Mouse (Mus musculus) forelimb bud, embryonic 11.5 days (tissue): Measurements from ENCODE around the gene Rbfox1.

ENCODE experiments used
- DNase-seq: peaks from one replicate; pipeline ENCODE4 v3.0.0-alpha.2; 2012; ENCODE audit warnings: low read depth, low spot score

Rbfox1 gene

GRCm38 (mm10) chr16:6648753-6649152, 763.6 kb downstream of the Rbfox1 start:
- no peak for DNase-seq

GRCm38 (mm10) chr16:6658594-6658993, 773.4 kb downstream of the Rbfox1 start:
- DNase-seq: no peak

GRCm38 (mm10) chr16:6686076-6686757, 801.1 kb downstream of the Rbfox1 start:
- peak; percentile 37 for DNase-seq

- no peak for DNase-seq
Measured at GRCm38 (mm10) chr16:6704847-6705246, 819.7 kb downstream of the Rbfox1 start.

- no peak for DNase-seq
Measured at GRCm38 (mm10) chr16:6712341-6712740, 827.2 kb downstream of the Rbfox1 start.

GRCm38 (mm10) chr16:6715245-6715644, 830.1 kb downstream of the Rbfox1 start:
- DNase-seq: no peak

- no peak for DNase-seq
Measured at GRCm38 (mm10) chr16:6716214-6716911, 831.2 kb downstream of the Rbfox1 start.

- DNase-seq: no peak
Measured at GRCm38 (mm10) chr16:6719027-6719426, 833.9 kb downstream of the Rbfox1 start.

- DNase-seq: no peak
Measured at GRCm38 (mm10) chr16:6732646-6733045, 847.5 kb downstream of the Rbfox1 start.

GRCm38 (mm10) chr16:6733427-6733826, 848.3 kb downstream of the Rbfox1 start:
- no peak for DNase-seq

GRCm38 (mm10) chr16:6736566-6736965, 851.4 kb downstream of the Rbfox1 start:
- no peak for DNase-seq

- DNase-seq: no peak
Measured at GRCm38 (mm10) chr16:6736998-6737397, 851.8 kb downstream of the Rbfox1 start.

GRCm38 (mm10) chr16:6746116-6746515, 861.0 kb downstream of the Rbfox1 start:
- no peak for DNase-seq

GRCm38 (mm10) chr16:6750491-6750890, 865.3 kb downstream of the Rbfox1 start:
- DNase-seq: no peak

- DNase-seq: no peak
Measured at GRCm38 (mm10) chr16:6754847-6755246, 869.7 kb downstream of the Rbfox1 start.

- peak; percentile 4 for DNase-seq
Measured at GRCm38 (mm10) chr16:6769495-6770237, 884.5 kb downstream of the Rbfox1 start.

GRCm38 (mm10) chr16:6777506-6778185, 892.5 kb downstream of the Rbfox1 start:
- DNase-seq: no peak

GRCm38 (mm10) chr16:6784144-6784543, 899.0 kb downstream of the Rbfox1 start:
- DNase-seq: no peak

- DNase-seq: no peak
Measured at GRCm38 (mm10) chr16:6785026-6785425, 899.9 kb downstream of the Rbfox1 start.

GRCm38 (mm10) chr16:6791218-6791617, 906.1 kb downstream of the Rbfox1 start:
- no peak for DNase-seq

GRCm38 (mm10) chr16:6791655-6792054, 906.5 kb downstream of the Rbfox1 start:
- DNase-seq: peak; percentile 74

- no peak for DNase-seq
Measured at GRCm38 (mm10) chr16:6806246-6806645, 921.1 kb downstream of the Rbfox1 start.
